Mouse (Mus musculus): ENCODE data around the gene Zdhhc7. TPM values are rescaled to one million over a fixed set of nuclear protein-coding genes. Genes with fewer than 3 reads are reported as not detected.

Gene Zdhhc7
- total and polyA plus RNA-seq, 3 experiments, result 18.3 to 26.3 (median 23.7) TPM

- H3K4me2 ChIP-seq (ENCODE audit: insufficient read depth, low read depth, poor library complexity, severe bottlenecking), result no peak overlapping the region
- H3K27ac ChIP-seq (ENCODE audit: insufficient read depth, low read depth), result no peak overlapping the region
- peaks cover 5 to 27% of the 10 kb centered on the region in 2 experiments for H3K4me1 ChIP-seq (ENCODE audit: control insufficient read depth in 1 of 2, insufficient read depth in 2 of 2)
- in situ Hi-C loops (cut with MboI; ENCODE audit: low pct_ligation_motif_present, low pct_unique_long_range_greater_than_20kb, low sequenced_read_pairs), result no loop called here
- DNase-seq (ENCODE audit: extremely low read depth), result no peak
- H3K9ac ChIP-seq (ENCODE audit: insufficient read depth, low read depth), result no peak overlapping the region
- dilution Hi-C loops (cut with MboI; ENCODE audit: extremely low pct_ligation_motif_present, extremely low pct_unique_long_range_greater_than_20kb, low sequenced_read_pairs), result no loop called here
- TF ChIP-seq E2F4 (IDR thresholded peaks at IDR 0.05; ENCODE audit: insufficient replicate concordance, low read depth, low read length) (no peak), NRF1 (IDR thresholded peaks at IDR 0.05; ENCODE audit: low read depth, low read length) (no peak), PAX5 (IDR thresholded peaks at IDR 0.05; ENCODE audit: low read length) (no peak), JUN (IDR thresholded peaks at IDR 0.05; ENCODE audit: insufficient read depth, low read depth, low read length) (no peak), USF2 (conservative IDR thresholded peaks at IDR 0.05; ENCODE audit: low read depth, low read length) (no peak), RAD21 (IDR thresholded peaks at IDR 0.05; ENCODE audit: low read depth, low read length) (no peak), MAX (IDR thresholded peaks at IDR 0.05; ENCODE audit: low read length) (no peak), SMC3 (IDR thresholded peaks at IDR 0.05; ENCODE audit: low read depth, low read length) (no peak), JUND (conservative IDR thresholded peaks at IDR 0.05; ENCODE audit: low read depth, low read length) (no peak), UBTF (IDR thresholded peaks at IDR 0.05; ENCODE audit: low read depth, low read length) (no peak), POLR2AphosphoS2 (IDR thresholded peaks at IDR 0.05; ENCODE audit: low read depth, low read length) (no peak), NELFE (IDR thresholded peaks at IDR 0.05; ENCODE audit: low read depth, low read length) (no peak), POLR2A (IDR thresholded peaks at IDR 0.05; ENCODE audit: low read depth, low read length) (no peak), ZMIZ1 (IDR thresholded peaks at IDR 0.05; ENCODE audit: low read depth, low read length) (no peak)
- peaks cover 3 to 29% of the 10 kb centered on the region in 2 experiments for H3K36me3 ChIP-seq (replicated peaks in 1 of 2; ENCODE audit: control insufficient read depth in 1 of 2, insufficient read depth in 1 of 2, low read length in 1 of 2)
- H3K4me3 ChIP-seq (replicated peaks in 1 of 3; ENCODE audit: low read depth in 2 of 3, low read length in 2 of 3, poor library complexity in 1 of 3), result no peak overlapping the region
- H3K79me2 ChIP-seq (replicated peaks; ENCODE audit: control insufficient read depth, extremely low read depth, insufficient read depth, poor library complexity, severe bottlenecking), result peaks cover 22% of the 10 kb centered on the region; the same call in 1 of the 2 replicates
- H3K27me3 ChIP-seq (replicated peaks), result no peaks in the 10 kb centered on the region
- no peaks in the 10 kb centered on the region for H3K9me3 ChIP-seq (replicated peaks; ENCODE audit: low read length)
Observed at GRCm38 (mm10) chr8:120103916-120104315, 2.6 kb upstream of the Zdhhc7 start.

- H3K27ac ChIP-seq (ENCODE audit: insufficient read depth, low read depth), result no peak overlapping the region
- peaks cover 3 to 45% of the 10 kb centered on the region in 2 experiments for H3K36me3 ChIP-seq (replicated peaks in 1 of 2; ENCODE audit: control insufficient read depth in 1 of 2, insufficient read depth in 1 of 2, low read length in 1 of 2)
- peak overlapping the region; percentile 76 for H3K4me2 ChIP-seq (ENCODE audit: insufficient read depth, low read depth, poor library complexity, severe bottlenecking)
- H3K4me1 ChIP-seq (ENCODE audit: control insufficient read depth in 1 of 2, insufficient read depth in 2 of 2), result peaks cover 5 to 32% of the 10 kb centered on the region in 2 experiments
- peak overlapping the region; percentile 71 for H3K9ac ChIP-seq (ENCODE audit: insufficient read depth, low read depth)
- dilution Hi-C loops (cut with MboI; ENCODE audit: extremely low pct_ligation_motif_present, extremely low pct_unique_long_range_greater_than_20kb, low sequenced_read_pairs) (no loop called here), in situ Hi-C loops (cut with MboI; ENCODE audit: low pct_ligation_motif_present, low pct_unique_long_range_greater_than_20kb, low sequenced_read_pairs) (no loop called here)
- H3K79me2 ChIP-seq (replicated peaks; ENCODE audit: control insufficient read depth, extremely low read depth, insufficient read depth, poor library complexity, severe bottlenecking), result peaks cover 22% of the 10 kb centered on the region; the same call in 1 of the 2 replicates
- H3K4me3 ChIP-seq (replicated peaks in 1 of 3; ENCODE audit: low read depth in 2 of 3, low read length in 2 of 3, poor library complexity in 1 of 3), result peak overlapping the region; percentile 78 to 87 (median 82)
- no peaks in the 10 kb centered on the region for H3K9me3 ChIP-seq (replicated peaks; ENCODE audit: low read length)
- TF ChIP-seq CHD2 (IDR thresholded peaks at IDR 0.05; ENCODE audit: low read length) (no peak), POLR2AphosphoS2 (IDR thresholded peaks at IDR 0.05; ENCODE audit: low read depth, low read length) (no peak), SMC3 (IDR thresholded peaks at IDR 0.05; ENCODE audit: low read depth, low read length) (no peak), TCF12 (IDR thresholded peaks at IDR 0.05; ENCODE audit: low read depth, low read length) (no peak), JUN (IDR thresholded peaks at IDR 0.05; ENCODE audit: insufficient read depth, low read depth, low read length) (no peak)
- DNase-seq (ENCODE audit: extremely low read depth), result no peak
- no peaks in the 10 kb centered on the region for H3K27me3 ChIP-seq (replicated peaks)
Observed at GRCm38 (mm10) chr8:120100388-120101067, 754 bp downstream of the Zdhhc7 start.

All from CH12.LX (cell line).